Mouse (Mus musculus): ENCODE results near the gene Adgrv1. TPM values are rescaled to one million over a fixed set of nuclear protein-coding genes. Genes with fewer than 3 reads are reported as not detected.
A peak's percentile ranks its signal among the peaks of the same experiment; 100 is the strongest.

Adgrv1 gene
- total RNA-seq, 1 experiment from 2014 or later = 0.38 TPM

- no peak for ATAC-seq (replicated peaks; ENCODE audit: insufficient number of reproducible peaks, low FRiP score, low TSS enrichment, poor library complexity, severe bottlenecking)
Measured at GRCm38 (mm10) chr13:81211436-81211835, 421.5 kb downstream of the Adgrv1 start.

- no peak for ATAC-seq (replicated peaks; ENCODE audit: insufficient number of reproducible peaks, low FRiP score, low TSS enrichment, poor library complexity, severe bottlenecking)
Measured at GRCm38 (mm10) chr13:81210516-81210915, 422.4 kb downstream of the Adgrv1 start.

- no peak for ATAC-seq (replicated peaks; ENCODE audit: insufficient number of reproducible peaks, low FRiP score, low TSS enrichment, poor library complexity, severe bottlenecking)
Measured at GRCm38 (mm10) chr13:81209815-81210214, 423.1 kb downstream of the Adgrv1 start.

DNA sequence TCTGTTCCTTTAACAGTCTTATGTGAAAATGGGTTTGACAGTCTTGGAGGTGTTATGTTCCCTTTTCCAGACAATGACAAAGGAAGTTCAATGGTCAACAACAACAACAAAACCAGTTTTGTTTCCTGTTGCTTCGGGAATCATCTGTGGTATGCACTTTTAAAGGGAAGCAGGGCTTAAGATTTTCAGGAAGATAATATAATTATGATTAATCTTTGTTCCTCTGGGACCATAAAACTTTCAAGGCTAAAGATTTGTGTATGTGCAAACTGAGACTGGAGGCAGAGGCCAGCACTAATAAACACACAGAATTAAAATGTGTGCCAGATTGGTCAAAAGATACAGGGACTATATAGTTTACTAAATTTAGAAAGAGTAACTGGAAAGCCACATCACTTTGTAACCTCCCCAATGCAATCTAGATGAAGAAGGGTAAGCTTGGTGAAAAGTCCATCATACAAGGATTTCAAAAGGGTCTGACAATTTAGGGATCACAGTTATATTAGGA, 424.8 kb downstream of the Adgrv1 start:
- ATAC-seq (replicated peaks; ENCODE audit: insufficient number of reproducible peaks, low FRiP score, low TSS enrichment, poor library complexity, severe bottlenecking) = no peak

DNA sequence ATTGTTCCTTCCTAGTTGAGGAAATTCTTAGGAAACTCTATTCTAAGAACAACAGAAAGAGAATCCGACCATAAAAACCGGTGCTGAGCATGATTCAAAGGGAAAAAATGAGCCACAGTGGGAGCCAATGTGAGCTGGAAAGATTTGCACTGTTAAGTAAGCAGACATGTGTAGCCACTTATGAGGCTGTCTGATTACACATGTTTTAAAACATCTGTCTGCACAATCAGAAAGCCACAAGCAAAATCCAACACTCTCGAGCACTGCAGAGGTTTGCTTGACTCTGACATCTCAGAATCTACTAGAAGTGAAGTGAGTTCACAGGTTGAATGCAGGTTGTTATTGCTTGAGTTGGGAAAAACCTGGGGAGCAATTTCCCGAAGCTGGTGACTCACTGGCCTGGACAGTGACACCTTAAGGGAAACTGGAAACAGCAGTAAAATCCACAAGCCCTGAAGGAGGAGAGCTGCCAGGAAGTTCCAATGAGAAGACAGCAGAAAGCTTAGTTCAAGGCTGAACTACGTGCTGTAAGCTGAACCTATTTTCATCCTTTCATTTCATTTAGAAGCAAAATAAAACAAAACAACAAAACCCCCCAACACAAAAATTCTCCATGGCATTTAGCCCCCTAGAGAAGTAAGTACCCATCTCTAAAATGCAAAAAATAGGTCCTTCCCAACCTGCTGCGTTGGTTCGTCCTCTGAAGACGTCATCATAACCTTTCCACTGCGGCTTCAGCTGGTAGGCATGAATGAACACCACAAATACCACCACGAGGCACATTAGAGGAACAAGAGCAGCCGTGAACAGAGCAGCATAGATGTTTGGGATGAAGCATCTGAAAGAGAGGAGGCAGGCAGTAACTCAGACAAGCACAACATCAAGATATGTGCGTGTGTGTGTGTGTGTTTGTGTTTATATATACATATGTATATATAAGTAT, 450.7 kb downstream of the Adgrv1 start:
- no peak for ATAC-seq (replicated peaks; ENCODE audit: insufficient number of reproducible peaks, low FRiP score, low TSS enrichment, poor library complexity, severe bottlenecking)

DNA sequence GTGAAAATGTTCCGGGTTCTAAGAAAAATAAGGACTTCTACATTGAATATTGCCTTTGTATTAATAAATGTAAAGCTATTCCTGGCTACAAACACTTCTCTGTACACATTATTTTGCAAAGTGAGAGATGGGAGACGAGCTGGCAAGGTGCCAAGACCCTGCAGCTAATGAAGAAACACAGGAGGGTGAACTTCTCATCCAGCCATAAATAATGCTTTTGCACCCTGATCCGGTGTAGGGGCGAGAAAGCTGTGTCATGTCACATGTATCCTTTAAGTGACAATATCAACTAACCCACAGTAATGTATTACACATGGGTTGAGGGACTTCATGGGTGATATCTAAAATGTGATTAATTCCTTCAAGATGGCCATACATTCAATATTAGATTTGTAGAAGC, 451.5 kb downstream of the Adgrv1 start:
- ATAC-seq (replicated peaks; ENCODE audit: insufficient number of reproducible peaks, low FRiP score, low TSS enrichment, poor library complexity, severe bottlenecking) = no peak

- ATAC-seq (replicated peaks; ENCODE audit: insufficient number of reproducible peaks, low FRiP score, low TSS enrichment, poor library complexity, severe bottlenecking) = peak; percentile 41; the same call in 1 of the 2 replicates
Measured at GRCm38 (mm10) chr13:81176820-81177219, 456.1 kb downstream of the Adgrv1 start.

GRCm38 (mm10) chr13:81176071-81176470, 456.9 kb downstream of the Adgrv1 start:
- ATAC-seq (replicated peaks; ENCODE audit: insufficient number of reproducible peaks, low FRiP score, low TSS enrichment, poor library complexity, severe bottlenecking) = peak; percentile 86

DNA sequence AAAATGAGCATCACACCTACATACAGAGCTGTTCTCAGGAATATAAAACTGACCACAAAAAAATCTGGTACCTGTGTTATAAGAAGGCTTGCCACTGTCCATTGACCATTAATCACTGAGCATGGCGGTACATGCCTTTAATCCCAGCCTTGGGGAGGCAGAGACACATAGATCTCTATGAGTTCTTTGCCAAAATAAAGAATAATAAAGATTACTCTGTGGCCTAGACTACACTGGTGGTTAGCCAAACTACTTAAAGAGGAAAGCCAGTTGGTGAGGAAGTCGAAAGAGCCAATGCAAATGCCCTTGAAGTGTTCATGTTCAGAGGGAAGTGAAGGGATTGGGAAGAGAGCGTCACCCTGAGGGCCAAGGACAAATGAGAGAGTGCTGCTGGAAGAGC, 461.8 kb downstream of the Adgrv1 start:
- no peak for ATAC-seq (replicated peaks; ENCODE audit: insufficient number of reproducible peaks, low FRiP score, low TSS enrichment, poor library complexity, severe bottlenecking)

DNA sequence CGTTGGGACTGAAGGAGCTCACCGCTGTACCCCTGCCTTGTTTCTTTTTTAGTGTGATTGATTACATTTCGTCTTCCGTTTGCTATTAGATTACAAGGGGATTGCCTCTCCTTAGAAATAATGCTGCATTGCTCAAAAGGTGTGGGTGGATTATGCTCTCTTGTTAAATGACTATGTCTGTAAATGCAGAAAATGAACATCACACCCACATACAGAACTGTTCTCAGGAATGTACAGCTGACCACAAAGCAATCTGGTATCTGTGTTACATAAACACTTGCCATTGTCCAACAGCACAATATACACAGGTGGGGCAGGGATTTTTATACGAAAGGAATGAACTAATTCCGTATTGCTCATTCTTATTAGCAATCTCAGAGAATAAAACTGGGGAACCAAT, 465.5 kb downstream of the Adgrv1 start:
- ATAC-seq (replicated peaks; ENCODE audit: insufficient number of reproducible peaks, low FRiP score, low TSS enrichment, poor library complexity, severe bottlenecking) = no peak

GRCm38 (mm10) chr13:81159808-81160207, 473.1 kb downstream of the Adgrv1 start:
- no peak for ATAC-seq (replicated peaks; ENCODE audit: insufficient number of reproducible peaks, low FRiP score, low TSS enrichment, poor library complexity, severe bottlenecking)

DNA sequence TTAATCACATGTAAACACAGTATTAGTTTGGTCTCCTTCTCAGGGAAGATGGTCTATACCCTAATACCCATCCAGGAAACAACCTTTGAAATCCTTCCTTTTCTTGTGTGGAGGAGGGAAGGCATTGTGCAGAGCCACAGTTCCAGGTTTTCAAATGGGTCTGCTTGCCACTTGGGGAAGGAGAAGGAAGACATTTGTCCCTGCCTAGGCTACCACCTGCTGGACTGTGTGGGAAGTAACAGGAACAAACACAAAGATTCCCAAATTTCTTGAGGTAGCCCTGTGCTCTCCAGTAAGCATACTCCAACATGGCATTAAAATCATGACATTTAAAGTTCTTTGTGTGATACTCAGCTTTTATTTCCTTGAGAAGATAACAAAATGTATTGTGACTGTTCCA, 477.6 kb downstream of the Adgrv1 start:
- no peak; the same call in 1 of the 2 replicates for ATAC-seq (replicated peaks; ENCODE audit: insufficient number of reproducible peaks, low FRiP score, low TSS enrichment, poor library complexity, severe bottlenecking)

DNA sequence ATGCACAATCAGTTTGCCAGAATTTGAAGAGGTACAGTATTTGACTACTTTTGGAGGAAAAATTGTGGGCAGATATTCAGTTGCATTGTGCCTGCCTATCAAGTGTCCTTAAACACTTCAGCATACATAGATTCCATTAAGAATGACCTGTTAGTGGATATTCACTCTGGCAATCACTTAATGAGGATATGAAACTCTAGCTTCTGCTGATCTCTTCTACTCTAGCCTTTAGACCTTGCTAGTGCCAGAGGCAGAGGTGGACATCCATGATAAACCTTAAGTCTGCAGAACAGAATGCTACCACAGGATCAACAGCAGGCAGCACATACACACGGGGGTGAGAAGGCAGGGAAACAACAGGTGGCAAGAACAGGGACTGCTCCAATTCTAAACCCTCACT, 488.5 kb downstream of the Adgrv1 start:
- ATAC-seq (replicated peaks; ENCODE audit: insufficient number of reproducible peaks, low FRiP score, low TSS enrichment, poor library complexity, severe bottlenecking) = no peak

- ATAC-seq (replicated peaks; ENCODE audit: insufficient number of reproducible peaks, low FRiP score, low TSS enrichment, poor library complexity, severe bottlenecking) = no peak
Measured at GRCm38 (mm10) chr13:81142268-81142884, 490.6 kb downstream of the Adgrv1 start.

DNA sequence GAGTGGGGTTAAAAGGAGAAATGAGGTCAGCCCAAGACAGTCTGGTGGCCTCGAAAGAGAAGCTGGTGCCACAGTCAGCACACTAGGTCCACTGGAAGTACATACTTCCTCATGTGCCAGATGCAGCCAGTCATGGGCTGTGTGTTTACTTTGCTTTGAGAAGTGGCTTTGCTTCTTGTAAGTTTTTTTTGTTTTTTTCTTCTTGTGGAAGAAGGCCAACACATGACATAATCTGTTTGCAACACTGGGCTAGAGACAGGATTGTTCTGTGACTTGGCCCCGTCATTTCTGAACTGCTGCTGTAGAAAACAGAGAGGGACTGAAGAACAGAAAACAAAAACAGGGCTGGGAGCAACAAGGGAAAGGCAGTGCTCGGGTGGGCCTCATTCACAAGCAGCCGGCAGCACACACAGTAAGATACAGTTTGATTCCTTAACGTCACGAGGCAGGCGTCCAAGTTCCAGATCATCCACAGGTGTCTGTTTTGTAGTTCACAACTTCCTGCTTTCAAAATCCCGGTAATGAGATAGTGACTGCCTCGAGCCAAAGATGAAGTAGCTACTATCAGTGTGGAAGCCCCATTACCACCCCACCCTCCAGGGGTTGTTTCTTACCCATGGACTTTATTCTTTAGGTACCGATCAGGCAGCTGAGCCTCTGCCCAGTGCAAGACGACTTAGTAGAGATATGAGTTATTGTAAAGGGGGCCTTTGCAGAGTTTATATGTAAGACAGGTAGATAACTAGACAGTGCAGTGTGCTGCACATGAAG, 496.1 kb downstream of the Adgrv1 start:
- peak; percentile 70 for ATAC-seq (replicated peaks; ENCODE audit: insufficient number of reproducible peaks, low FRiP score, low TSS enrichment, poor library complexity, severe bottlenecking)

DNA sequence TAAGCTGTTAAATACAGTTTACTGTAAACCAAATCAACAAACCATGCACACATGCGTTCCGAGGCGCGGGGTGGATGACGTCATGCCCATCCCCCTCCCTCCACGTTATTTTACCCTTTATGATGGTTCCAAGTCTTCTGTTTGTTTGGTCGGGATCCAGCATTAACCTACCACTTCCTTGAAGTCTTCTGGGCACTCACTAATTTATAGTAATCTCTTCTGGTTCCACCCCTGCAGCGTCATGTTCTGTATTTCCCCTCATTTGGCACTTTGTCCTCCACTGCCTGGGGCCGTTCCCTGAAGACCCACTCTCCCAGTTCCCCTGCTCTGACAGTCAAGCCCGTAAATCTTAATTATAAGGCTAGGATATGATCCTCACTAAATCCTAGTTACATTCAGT, 497.0 kb downstream of the Adgrv1 start:
- ATAC-seq (replicated peaks; ENCODE audit: insufficient number of reproducible peaks, low FRiP score, low TSS enrichment, poor library complexity, severe bottlenecking) = peak; percentile 12; the same call in 1 of the 2 replicates

DNA sequence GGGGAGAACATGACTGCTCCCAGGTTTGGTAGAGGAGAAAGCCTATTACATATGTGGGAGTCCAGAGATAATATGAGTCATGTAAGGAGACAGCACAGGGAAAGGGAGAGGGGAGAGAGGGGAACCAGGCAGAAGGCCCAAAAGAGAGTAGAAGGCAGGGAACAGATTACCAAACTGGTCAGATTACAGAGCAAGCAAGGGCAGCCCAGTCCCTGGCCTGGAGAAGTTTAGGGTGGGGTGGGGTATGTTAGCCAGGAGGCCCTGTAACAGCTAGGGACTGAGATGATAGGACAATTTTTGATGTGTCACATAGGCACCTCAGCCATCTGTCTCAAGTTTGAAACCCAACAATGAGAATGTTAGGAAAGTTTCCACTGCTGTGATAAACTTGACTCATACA, 498.5 kb downstream of the Adgrv1 start:
- peak; percentile 30 for ATAC-seq (replicated peaks; ENCODE audit: insufficient number of reproducible peaks, low FRiP score, low TSS enrichment, poor library complexity, severe bottlenecking)

- 0 out of 2 replicates have a peak, but pooled peaks have one; percentile 10 for ATAC-seq (replicated peaks; ENCODE audit: insufficient number of reproducible peaks, low FRiP score, low TSS enrichment, poor library complexity, severe bottlenecking)
Measured at GRCm38 (mm10) chr13:81133336-81133735, 499.6 kb downstream of the Adgrv1 start.

GRCm38 (mm10) chr13:81132691-81133090, 500.3 kb downstream of the Adgrv1 start:
- ATAC-seq (replicated peaks; ENCODE audit: insufficient number of reproducible peaks, low FRiP score, low TSS enrichment, poor library complexity, severe bottlenecking) = peak; percentile 20
